Mouse (Mus musculus) liver, adult 2 months (tissue): ENCODE measurements at regions not wholly inside any gene's neighbourhood (a gene's known extent, or its start where the extent isn't known, plus 50 kb on each side); places are given as distances from the start of the nearest gene placed in this dataset.

Experiments used
- CTCF ChIP-seq: fragments of 200-500 bp; IDR thresholded peaks from 2 replicates; pipeline ENCODE4 v1.5.1; 2011; ENCODE audit warnings: low read depth, low read length, control low read depth
- POLR2A ChIP-seq: fragments of 200-500 bp; IDR thresholded peaks from 2 replicates; pipeline ENCODE4 v1.6.1; 2011; ENCODE audit warnings: low read length, control low read depth; ENCODE audit not compliant: insufficient read depth; ENCODE audit errors: extremely low read depth

GRCm38 (mm10) chr17:15259427-15260101, 117.1 kb downstream of the Dll1 start:
- no peak for TF ChIP-seq CTCF
- TF ChIP-seq POLR2A: no peak
